Mouse (Mus musculus) CD4-positive naive resting alpha-beta T cell, adult 76 days (primary cell): Measurements from ENCODE around the gene Abt1. TPM values are rescaled to one million over a fixed set of nuclear protein-coding genes. Genes with fewer than 3 reads are reported as not detected.

Source experiments
- total RNA-seq: library from RNA; stranded (reverse); gene quantifications from one replicate; pipeline ENCODE4 v1.2.4, GENCODE M21; 2023

Abt1 gene
- total RNA-seq, result 15.9 TPM

DNA sequence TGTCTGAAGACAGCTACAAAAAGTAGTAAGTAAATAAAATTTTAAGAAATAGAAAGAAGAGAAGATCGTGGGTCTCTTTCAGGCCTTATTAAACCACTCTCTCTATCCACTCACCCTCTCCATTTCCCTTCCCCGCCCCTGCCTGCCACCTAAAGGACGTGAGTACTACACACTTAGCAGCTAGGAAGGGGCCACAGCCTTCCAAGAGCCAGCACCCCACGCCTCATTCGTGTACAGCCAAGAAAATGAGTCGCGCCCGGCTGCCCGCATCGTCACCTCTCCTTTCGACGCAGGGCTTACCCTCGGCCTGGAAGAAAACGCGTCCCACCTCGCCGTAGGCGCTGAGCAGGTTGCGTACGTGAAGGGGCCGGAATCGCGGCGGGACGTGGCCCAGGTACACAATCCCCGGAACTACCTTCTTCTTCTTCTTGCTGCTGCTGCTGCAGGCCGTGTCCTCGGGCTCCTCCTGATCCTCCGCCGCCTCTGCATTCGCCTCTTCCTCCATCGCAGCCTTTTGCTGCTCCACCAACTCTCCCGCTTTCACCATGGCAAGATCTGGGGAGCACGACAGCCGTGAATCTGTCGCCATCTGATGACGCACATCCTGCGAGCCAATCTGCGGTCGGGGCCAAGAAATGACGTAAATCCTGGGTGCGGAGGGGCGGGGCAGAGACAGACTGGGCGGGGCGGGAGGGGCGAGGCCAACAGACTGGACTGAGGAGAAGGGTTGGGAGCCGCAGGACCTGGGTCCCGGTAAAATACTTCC lies at the start of gene Abt1:
Abt1 (minus strand) TSS at position 581 of the 766 bp plus-strand sequence.

DNA sequence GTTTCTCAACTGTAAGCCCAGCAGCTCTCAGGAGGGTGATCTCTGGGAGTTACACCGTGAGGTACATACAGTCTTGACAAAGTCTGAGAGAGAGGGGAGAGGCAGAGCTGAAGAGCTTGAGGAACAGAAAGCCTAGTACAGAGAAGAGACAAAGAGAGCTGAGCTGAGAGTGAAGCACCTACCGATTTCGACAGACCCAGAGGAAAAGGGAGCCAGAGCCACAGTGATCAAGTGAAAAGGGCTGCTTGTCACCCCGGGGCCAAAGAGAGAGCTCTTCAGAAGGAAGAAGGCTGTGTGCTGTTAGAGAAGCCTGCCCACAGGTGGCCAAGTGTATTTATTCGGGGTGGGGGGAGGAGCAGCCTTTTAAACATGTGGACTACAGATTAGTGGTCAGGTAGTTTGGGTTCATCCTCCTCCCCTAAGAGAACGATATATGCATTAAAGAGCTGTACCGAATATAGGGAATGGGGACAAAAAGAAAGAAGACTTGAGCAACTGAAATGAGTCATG lies 42.0 kb upstream of the Abt1 start, which contains the start of gene Btn1a1:
Btn1a1 (minus strand) TSS at position 302 of the 510 bp plus-strand sequence.

DNA sequence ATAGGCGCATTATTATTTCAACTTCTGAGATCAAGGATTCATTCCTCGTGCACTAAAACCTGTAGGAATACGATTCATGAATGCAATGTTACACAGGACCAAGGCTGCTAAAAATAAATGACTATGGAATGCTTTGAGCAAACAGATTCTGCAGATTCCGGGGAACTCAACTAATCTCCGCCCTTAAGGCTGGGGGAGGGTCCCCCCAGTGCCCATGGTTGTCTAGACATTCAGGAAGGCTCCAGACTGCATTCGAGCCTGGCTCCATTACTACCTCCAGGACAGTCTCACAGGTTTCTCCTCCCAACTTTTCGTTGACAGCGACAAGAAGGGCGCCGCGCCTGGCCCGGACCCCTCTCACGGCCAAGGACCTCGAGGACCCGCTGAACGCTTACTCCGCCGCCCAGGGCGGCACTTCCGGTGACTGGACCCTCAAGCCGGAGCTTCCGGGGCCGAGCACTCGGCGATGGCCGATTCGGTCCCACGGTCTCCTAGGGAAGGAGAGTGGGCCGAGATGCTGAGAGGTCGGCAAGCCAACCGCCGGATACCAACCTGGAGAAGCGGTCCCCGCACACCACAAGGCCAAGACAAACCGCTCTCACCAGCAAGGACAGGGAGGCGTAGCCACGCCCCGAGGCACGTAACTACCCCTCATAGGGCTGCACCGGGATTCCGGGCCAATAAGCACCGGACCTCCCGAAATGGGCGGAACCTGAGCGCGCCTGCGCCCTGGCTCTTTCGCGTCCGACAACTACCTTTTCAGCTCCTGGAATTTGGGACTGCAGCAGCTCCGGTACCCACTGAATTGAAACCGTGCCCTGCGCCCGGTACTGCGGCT lies 54.9 kb downstream of the Abt1 start, which contains the start of gene Zfp322a:
Zfp322a (minus strand) TSS at position 626 of the 838 bp plus-strand sequence.

Other genes with a start within 250 kb of the Abt1 start
- gene Vmn1r220, start 235.9 kb downstream of the Abt1 start, total RNA-seq, result not detected
- not detected for gene Vmn1r221, start 209.7 kb downstream of the Abt1 start, total RNA-seq
- gene Vmn1r222, start 187.9 kb downstream of the Abt1 start, total RNA-seq, result not detected
- gene Vmn1r223, start 176.7 kb downstream of the Abt1 start, total RNA-seq, result not detected
- gene Zfp322a, start 54.7 kb downstream of the Abt1 start, total RNA-seq, result 13.3 TPM
- not detected for gene Btn1a1, start 42.0 kb upstream of the Abt1 start, total RNA-seq
- not detected for gene Btn2a2, start 65.0 kb upstream of the Abt1 start, total RNA-seq
- gene Hist1h4h, start 107.2 kb upstream of the Abt1 start, total RNA-seq, result 147 TPM
- gene Hist1h2af, start 110.0 kb upstream of the Abt1 start, total RNA-seq, result 24.7 TPM
- 2.3 TPM for gene Hist1h3g, start 111.6 kb upstream of the Abt1 start, total RNA-seq
- gene Hist1h2bh, start 119.5 kb upstream of the Abt1 start, total RNA-seq, result 5.5 TPM
- gene Hist1h3f, start 120.2 kb upstream of the Abt1 start, total RNA-seq, result 48.1 TPM
- 42.3 TPM for gene Hist1h4f, start 127.8 kb upstream of the Abt1 start, total RNA-seq
- gene Hist1h1d, start 129.4 kb upstream of the Abt1 start, total RNA-seq, result 5.2 TPM
- gene Hist1h3e, start 138.5 kb upstream of the Abt1 start, total RNA-seq, result 91.9 TPM
- 7.8 TPM for gene Hist1h2ae, start 147.4 kb upstream of the Abt1 start, total RNA-seq
- gene Hist1h2bg, start 147.5 kb upstream of the Abt1 start, total RNA-seq, result 110 TPM
- gene Hist1h2bf, start 150.3 kb upstream of the Abt1 start, total RNA-seq, result 40.8 TPM
- 3.8 TPM for gene Hist1h2ad, start 150.5 kb upstream of the Abt1 start, total RNA-seq
- gene Hist1h3d, start 151.9 kb upstream of the Abt1 start, total RNA-seq, result 3.4 TPM
- 86.8 TPM for gene Hist1h4d, start 157.7 kb upstream of the Abt1 start, total RNA-seq
- gene Hist1h2be, start 197.3 kb upstream of the Abt1 start, total RNA-seq, result 8.4 TPM
- gene Hist1h1e, start 198.7 kb upstream of the Abt1 start, total RNA-seq, result 82.2 TPM